Comparison of ENCODE assay signal across 8 mouse cellular contexts in genomic region chr17:16952146-16952545, GRCm38 (mm10).
A peak's percentile ranks its signal among the peaks of the same experiment; 100 is the strongest.
DNase-seq lines count a peak whose midpoint lies in the region; ATAC-seq and TF ChIP-seq lines count a peak whose summit lies in the region.
"Not testable (repeated sequence)": the region's sequence is repeated elsewhere in the genome, so short reads cannot be mapped to it uniquely, and the experiment has no call there.

No protein-coding gene starts in this region.

- H3K4me3 ChIP-seq in embryonic facial prominence, embryonic 11.5 days (ENCODE audit: low read depth, low read length); intestine, embryonic 16.5 days (ENCODE audit: low read length); liver, adult 2 months (ENCODE audit: insufficient read depth, low read depth, low read length); neural tube, embryonic 12.5 days: not testable (repeated sequence)
- peak overlapping the region; percentile 39; the same call in 1 of the 2 replicates for H3K4me3 ChIP-seq in forebrain, embryonic 14.5 days (ENCODE audit: low read depth, low read length)
- peak overlapping the region; percentile 22; the same call in 1 of the 2 replicates for H3K4me3 ChIP-seq in heart, embryonic 16.5 days (ENCODE audit: low read length)

- H3K27me3 ChIP-seq in embryonic facial prominence, embryonic 11.5 days (ENCODE audit: control insufficient read depth, insufficient read depth, low read length); forebrain, embryonic 14.5 days (replicated peaks; ENCODE audit: control insufficient read depth, insufficient read depth, low read length); heart, embryonic 16.5 days (ENCODE audit: control insufficient read depth, insufficient read depth, low read length); intestine, embryonic 16.5 days (replicated peaks; ENCODE audit: control insufficient read depth, insufficient read depth, low read length); liver, adult 2 months (ENCODE audit: control insufficient read depth, insufficient read depth, low read length); neural tube, embryonic 12.5 days (replicated peaks): not testable (repeated sequence)

- peak overlapping the region; percentile 16; the same call in 1 of the 2 replicates for H3K4me2 ChIP-seq in embryonic facial prominence, embryonic 11.5 days (ENCODE audit: low read depth, low read length)
- peak overlapping the region; percentile 41 for H3K4me2 ChIP-seq in forebrain, embryonic 14.5 days (ENCODE audit: low read length)
- peak overlapping the region; percentile 49 for H3K4me2 ChIP-seq in heart, embryonic 16.5 days (ENCODE audit: low read depth, low read length)
- 0 out of 2 replicates have a peak overlapping the region, but pooled peaks have one; percentile 19 for H3K4me2 ChIP-seq in intestine, embryonic 16.5 days (ENCODE audit: low read depth, low read length)
- H3K4me2 ChIP-seq in neural tube, embryonic 12.5 days (replicated peaks) = peak overlapping the region; percentile 40

- H3K9me3 ChIP-seq in embryonic facial prominence, embryonic 11.5 days (replicated peaks; ENCODE audit: control insufficient read depth, low read length); forebrain, embryonic 14.5 days (replicated peaks; ENCODE audit: control insufficient read depth, low read length); heart, embryonic 16.5 days (replicated peaks; ENCODE audit: control insufficient read depth, low read length); intestine, embryonic 16.5 days (ENCODE audit: control insufficient read depth, low read length); neural tube, embryonic 12.5 days: not testable (repeated sequence)

- H3K36me3 ChIP-seq in embryonic facial prominence, embryonic 11.5 days (replicated peaks; ENCODE audit: control insufficient read depth, insufficient read depth, low read depth, low read length); forebrain, embryonic 14.5 days (ENCODE audit: control insufficient read depth, insufficient read depth, low read length); heart, embryonic 16.5 days (ENCODE audit: control insufficient read depth, insufficient read depth); intestine, embryonic 16.5 days (ENCODE audit: control insufficient read depth, insufficient read depth, low read length); liver, adult 2 months (ENCODE audit: control insufficient read depth, insufficient read depth, low read length); neural tube, embryonic 12.5 days: not testable (repeated sequence)

- not testable (repeated sequence) for H3K27ac ChIP-seq in embryonic facial prominence, embryonic 11.5 days (replicated peaks; ENCODE audit: low read depth, low read length); forebrain, embryonic 14.5 days (ENCODE audit: low read depth, low read length); heart, embryonic 16.5 days (ENCODE audit: low read length); intestine, embryonic 16.5 days (ENCODE audit: low read length); liver, adult 2 months (replicated peaks; ENCODE audit: insufficient read depth, low read depth, low read length); neural tube, embryonic 12.5 days

- ATAC-seq in embryonic facial prominence, embryonic 11.5 days (replicated peaks; ENCODE audit: insufficient number of reproducible peaks, low FRiP score, low TSS enrichment, low read depth); forebrain, embryonic 14.5 days; heart, embryonic 16.5 days (replicated peaks; ENCODE audit: extremely low read depth, insufficient read depth, low FRiP score); intestine, embryonic 16.5 days; neural tube, embryonic 12.5 days (ENCODE audit: low FRiP score, low read depth): not testable (repeated sequence)
- ATAC-seq in megakaryocyte, adult 5-6 weeks (ENCODE audit: poor library complexity, severe bottlenecking) = peak; percentile 25; the same call in 1 of the 2 replicates

- 31% methylated on average over 2 of the region's 2 CpGs for WGBS in embryonic facial prominence, embryonic 11.5 days
- WGBS in forebrain, embryonic 14.5 days = 44% methylated on average over 2 of the region's 2 CpGs
- WGBS in heart, embryonic 16.5 days = 29% methylated on average over 2 of the region's 2 CpGs
- 34% methylated on average over 2 of the region's 2 CpGs for WGBS in intestine, embryonic 16.5 days
- whole genome bisulfite sequencing in liver, adult 2 months = 5% methylated on average over 2 of the region's 2 CpGs
- WGBS in neural tube, embryonic 12.5 days = 38% methylated on average over 2 of the region's 2 CpGs

- not testable (repeated sequence) for H3K9ac ChIP-seq in embryonic facial prominence, embryonic 11.5 days (replicated peaks; ENCODE audit: low read length); forebrain, embryonic 14.5 days (ENCODE audit: low read length); heart, embryonic 16.5 days (ENCODE audit: low read length); intestine, embryonic 16.5 days (ENCODE audit: low read depth, low read length); liver, adult 2 months (ENCODE audit: low read depth, low read length); neural tube, embryonic 12.5 days

- not testable (repeated sequence) for TF ChIP-seq CTCF in liver, adult 2 months (IDR thresholded peaks at IDR 0.05; ENCODE audit: low read depth, low read length)

- DNase-seq in 416B (ENCODE audit: low read depth) = peak; percentile 26
- DNase-seq in embryonic facial prominence, embryonic 11.5 days (ENCODE audit: low spot score); forebrain, embryonic 14.5 days (ENCODE audit: low spot score): not testable (repeated sequence)
- DNase-seq in liver, adult 2 months (ENCODE audit: extremely low read depth, low read depth, low spot score) = peak; percentile 5

- H3K79me2 ChIP-seq in liver, adult 2 months (ENCODE audit: control insufficient read depth, insufficient read depth, low read length) = not testable (repeated sequence)

- TF ChIP-seq POLR2A in liver, adult 2 months (IDR thresholded peaks at IDR 0.05; ENCODE audit: extremely low read depth, insufficient read depth, low read length) = not testable (repeated sequence)

- H3K4me1 ChIP-seq in embryonic facial prominence, embryonic 11.5 days (ENCODE audit: control insufficient read depth, insufficient read depth, low read length); forebrain, embryonic 14.5 days (ENCODE audit: control insufficient read depth, insufficient read depth, low read length); heart, embryonic 16.5 days (ENCODE audit: control insufficient read depth, insufficient read depth, low read length); intestine, embryonic 16.5 days (ENCODE audit: control insufficient read depth, insufficient read depth, low read length); liver, adult 2 months (ENCODE audit: control insufficient read depth, insufficient read depth, low read length); neural tube, embryonic 12.5 days: not testable (repeated sequence)
